Mouse (Mus musculus) midbrain, embryonic 12.5 days (tissue): Measurements from ENCODE around the gene Ankrd34a. TPM values are rescaled to one million over a fixed set of nuclear protein-coding genes. Genes with fewer than 3 reads are reported as not detected.

Source experiments
- ATAC-seq: fragments of 200-750 bp; cut with Nextera tagmentation; 2 replicates; pipeline ENCODE4 v1.8.0; 2017; ENCODE audit warnings: low read depth, moderate TSS enrichment, moderate library complexity; ENCODE audit not compliant: low FRiP score
- H3K27ac ChIP-seq: fragments of 300-500 bp; sonication (generic); replicated peaks from 2 replicates; pipeline ENCODE4 v1.5.1; 2016; ENCODE audit warnings: mild to moderate bottlenecking
- H3K27me3 ChIP-seq: fragments of 300-500 bp; sonication (generic); 2 replicates; pipeline ENCODE4 v1.6.1; 2016; ENCODE audit warnings: mild to moderate bottlenecking
- H3K36me3 ChIP-seq: fragments of 300-500 bp; sonication (generic); 2 replicates; pipeline ENCODE4 v1.6.1; 2016
- H3K4me1 ChIP-seq: fragments of 300-500 bp; sonication (generic); 2 replicates; pipeline ENCODE4 v1.6.1; 2016
- H3K4me2 ChIP-seq: fragments of 300-500 bp; sonication (generic); replicated peaks from 2 replicates; pipeline ENCODE4 v1.6.1; 2016; ENCODE audit warnings: mild to moderate bottlenecking, moderate library complexity
- H3K4me3 ChIP-seq: fragments of 300-500 bp; sonication (generic); 2 replicates; pipeline ENCODE4 v1.5.1; 2016; ENCODE audit warnings: mild to moderate bottlenecking
- H3K9ac ChIP-seq: fragments of 300-500 bp; sonication (generic); replicated peaks from 2 replicates; pipeline ENCODE4 v1.6.1; 2016; ENCODE audit warnings: mild to moderate bottlenecking, moderate library complexity
- H3K9me3 ChIP-seq: fragments of 300-500 bp; sonication (generic); 2 replicates; pipeline ENCODE4 v1.6.1; 2016; ENCODE audit warnings: mild to moderate bottlenecking
- WGBS: fragments of 180-500 bp; shearing (Covaris S2); methylation state at CpG from one replicate; pipeline ENCODE4 v1.1.7; 2016; 5-methylcytosine and 5-hydroxymethylcytosine counted together
- polyA plus RNA-seq: library from polyadenylated mRNA; unstranded; fragments of >200 nt; fragmentation: Nextera tagmentation; extraction: Ambion mirVana; gene quantifications from 2 replicates; pipeline ENCODE4 v1.2.1, GENCODE M21; 2016

Gene Ankrd34a
- polyA plus RNA-seq, 1 experiment from 2014 or later = 2.6 TPM

DNA sequence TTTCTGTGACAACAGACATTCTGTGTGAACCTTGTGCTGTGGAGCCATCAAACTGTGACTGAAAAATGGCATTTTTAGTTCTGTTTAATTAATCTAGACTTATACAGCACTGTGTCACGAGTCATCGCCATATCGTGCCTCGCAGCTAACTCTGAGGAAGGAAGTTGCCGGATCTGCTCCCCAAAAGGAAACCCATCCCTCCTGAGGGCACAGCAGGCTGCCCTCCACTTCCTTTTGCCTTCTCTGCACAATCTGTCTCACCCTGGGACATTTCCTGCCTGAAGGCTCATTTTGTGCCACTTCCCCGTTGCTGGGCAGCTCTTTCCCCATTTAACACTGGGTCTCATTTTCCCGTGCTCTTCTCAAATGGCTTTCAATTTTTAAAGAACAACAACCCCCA is 31.8 kb upstream of the Ankrd34a start:
- ATAC-seq = no peak
- H3K9ac ChIP-seq = no peak overlapping the region

GRCm38 (mm10) chr3:96565105-96565504 is 31.3 kb upstream of the Ankrd34a start:
- no peak overlapping the region for H3K4me3 ChIP-seq
- 85% methylated on average over 3 of the region's 3 CpGs for WGBS
- peaks cover 14% of the 10 kb centered on the region for H3K4me1 ChIP-seq
- ATAC-seq = no peak
- H3K36me3 ChIP-seq = peaks cover 14% of the 10 kb centered on the region
- H3K9ac ChIP-seq = no peak overlapping the region
- H3K4me2 ChIP-seq = no peak overlapping the region
- no peaks in the 10 kb centered on the region for H3K27me3 ChIP-seq
- H3K9me3 ChIP-seq = no peaks in the 10 kb centered on the region
- no peak overlapping the region for H3K27ac ChIP-seq

More for the DNA sequence above, 31.8 kb upstream of the Ankrd34a start:
- Histone ChIP-seq H3K9me3 (no peaks in the 10 kb centered on the region), H3K4me2 (no peak overlapping the region), H3K4me3 (no peak overlapping the region), H3K4me1 (peaks cover 19% of the 10 kb centered on the region), H3K27ac (no peak overlapping the region), H3K36me3 (peaks cover 19% of the 10 kb centered on the region), H3K27me3 (no peaks in the 10 kb centered on the region)
- WGBS = 83% methylated on average over 7 of the region's 7 CpGs

GRCm38 (mm10) chr3:96566661-96567450 is 29.6 kb upstream of the Ankrd34a start:
- H3K36me3 ChIP-seq = no peaks in the 10 kb centered on the region
- 90% methylated on average over 8 of the region's 8 CpGs for WGBS
- ATAC-seq = no peak
- no peak overlapping the region for H3K4me2 ChIP-seq
- no peak overlapping the region for H3K27ac ChIP-seq
- no peaks in the 10 kb centered on the region for H3K9me3 ChIP-seq
- no peak overlapping the region for H3K9ac ChIP-seq
- no peaks in the 10 kb centered on the region for H3K27me3 ChIP-seq
- no peak overlapping the region for H3K4me3 ChIP-seq
- H3K4me1 ChIP-seq = no peaks in the 10 kb centered on the region

GRCm38 (mm10) chr3:96568605-96569004 is 27.8 kb upstream of the Ankrd34a start:
- no peak overlapping the region for H3K9ac ChIP-seq
- ATAC-seq = no peak
- no peaks in the 10 kb centered on the region for H3K4me1 ChIP-seq
- H3K4me2 ChIP-seq = no peak overlapping the region
- no peaks in the 10 kb centered on the region for H3K36me3 ChIP-seq
- H3K9me3 ChIP-seq = no peaks in the 10 kb centered on the region
- 56% methylated on average over 8 of the region's 8 CpGs for WGBS
- no peak overlapping the region for H3K27ac ChIP-seq
- no peak overlapping the region for H3K4me3 ChIP-seq
- no peaks in the 10 kb centered on the region for H3K27me3 ChIP-seq

- H3K9me3 ChIP-seq = no peaks in the 10 kb centered on the region
- no peak overlapping the region for H3K4me3 ChIP-seq
- ATAC-seq = no peak
- H3K27ac ChIP-seq = no peak overlapping the region
- H3K9ac ChIP-seq = no peak overlapping the region
- H3K4me2 ChIP-seq = no peak overlapping the region
- no peaks in the 10 kb centered on the region for H3K36me3 ChIP-seq
- no peaks in the 10 kb centered on the region for H3K4me1 ChIP-seq
- no peaks in the 10 kb centered on the region for H3K27me3 ChIP-seq
- 92% methylated on average over 13 of the region's 13 CpGs for WGBS
Measured at GRCm38 (mm10) chr3:96569506-96569905, 26.9 kb upstream of the Ankrd34a start.

DNA sequence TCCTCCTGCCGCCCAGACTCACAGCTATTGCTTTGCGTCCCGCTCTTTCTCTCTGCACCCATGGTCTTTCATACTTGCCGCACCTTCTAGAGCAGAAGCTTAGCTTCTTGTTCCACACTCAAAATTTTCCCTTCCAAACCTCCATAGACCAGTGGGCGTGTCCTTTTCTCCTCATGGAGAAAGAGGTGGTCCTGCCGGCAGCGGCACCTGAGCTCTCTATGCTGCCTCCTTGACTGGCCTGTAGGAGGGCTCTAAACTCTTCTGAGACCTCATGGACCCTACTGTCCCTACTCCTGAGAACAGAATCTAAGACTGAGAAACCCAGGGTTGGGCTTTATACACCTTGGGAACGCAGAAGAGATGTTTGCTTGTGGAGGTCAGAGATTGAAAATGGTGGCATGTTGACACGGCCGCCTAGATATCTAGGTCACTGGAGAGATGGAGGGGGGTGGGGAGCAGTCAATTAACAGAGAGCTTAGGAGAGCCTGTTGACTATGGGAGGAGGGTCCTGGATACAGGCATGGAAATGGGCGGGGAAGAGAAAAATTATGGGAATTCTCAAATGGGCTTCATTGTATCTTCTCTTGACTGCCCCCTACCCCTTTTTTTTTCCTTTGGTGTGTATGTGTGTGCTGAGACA is 26.4 kb upstream of the Ankrd34a start:
- no peak for ATAC-seq
- Histone ChIP-seq H3K27ac (no peak overlapping the region), H3K4me3 (no peak overlapping the region), H3K4me1 (no peaks in the 10 kb centered on the region), H3K27me3 (no peaks in the 10 kb centered on the region), H3K36me3 (no peaks in the 10 kb centered on the region), H3K9ac (no peak overlapping the region), H3K9me3 (no peaks in the 10 kb centered on the region), H3K4me2 (no peak overlapping the region)
- WGBS = 87% methylated on average over 11 of the region's 11 CpGs

DNA sequence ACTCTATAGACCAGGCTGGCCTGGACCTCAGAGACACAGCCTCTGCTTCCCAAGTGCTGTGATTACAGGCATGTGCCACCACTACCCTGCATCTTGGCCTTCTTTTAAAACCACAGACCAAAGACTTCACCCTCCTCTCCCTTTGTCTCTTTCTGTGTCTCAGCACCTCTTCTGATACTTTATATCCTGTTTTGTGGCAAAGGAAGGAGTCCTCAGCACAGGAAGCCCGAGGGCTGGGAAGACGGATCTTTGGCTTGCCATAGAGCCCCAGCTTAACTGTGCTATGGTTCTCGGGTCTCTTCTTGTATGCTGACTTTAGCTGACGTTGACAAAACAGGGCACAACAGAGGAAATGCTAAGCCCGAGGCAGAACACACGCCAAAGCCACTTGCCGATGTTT is 25.8 kb upstream of the Ankrd34a start:
- no peaks in the 10 kb centered on the region for H3K27me3 ChIP-seq
- no peak overlapping the region for H3K27ac ChIP-seq
- H3K4me1 ChIP-seq = no peaks in the 10 kb centered on the region
- WGBS = 82% methylated on average over 7 of the region's 7 CpGs
- H3K9ac ChIP-seq = no peak overlapping the region
- H3K4me2 ChIP-seq = no peak overlapping the region
- H3K36me3 ChIP-seq = no peaks in the 10 kb centered on the region
- no peaks in the 10 kb centered on the region for H3K9me3 ChIP-seq
- ATAC-seq = no peak
- no peak overlapping the region for H3K4me3 ChIP-seq

DNA sequence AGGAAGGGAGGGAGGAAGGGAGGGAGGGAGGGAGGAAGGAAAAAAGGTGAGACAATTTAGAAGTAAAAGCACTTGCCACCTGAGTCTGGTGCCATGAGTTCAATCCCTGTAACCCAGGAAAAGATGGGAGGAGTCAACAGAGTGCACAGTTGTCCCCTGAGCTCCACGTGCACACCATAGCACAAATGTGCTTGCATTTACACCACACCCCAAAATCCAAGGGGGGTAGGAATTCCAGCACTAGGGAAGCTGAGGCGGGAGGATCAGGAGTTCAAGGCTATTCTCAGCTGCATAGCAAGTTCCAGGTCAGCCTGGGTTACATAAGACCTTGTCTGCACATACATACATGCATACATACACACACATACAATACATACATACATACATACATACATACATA is 25.1 kb upstream of the Ankrd34a start:
- Histone ChIP-seq H3K27ac (no peak overlapping the region), H3K36me3 (no peaks in the 10 kb centered on the region), H3K4me1 (peaks cover 2% of the 10 kb centered on the region), H3K4me3 (no peak overlapping the region), H3K9me3 (no peaks in the 10 kb centered on the region), H3K27me3 (no peaks in the 10 kb centered on the region), H3K4me2 (no peak overlapping the region), H3K9ac (no peak overlapping the region)
- ATAC-seq = no peak
- WGBS = 72% methylated on average over 2 of the region's 2 CpGs

DNA sequence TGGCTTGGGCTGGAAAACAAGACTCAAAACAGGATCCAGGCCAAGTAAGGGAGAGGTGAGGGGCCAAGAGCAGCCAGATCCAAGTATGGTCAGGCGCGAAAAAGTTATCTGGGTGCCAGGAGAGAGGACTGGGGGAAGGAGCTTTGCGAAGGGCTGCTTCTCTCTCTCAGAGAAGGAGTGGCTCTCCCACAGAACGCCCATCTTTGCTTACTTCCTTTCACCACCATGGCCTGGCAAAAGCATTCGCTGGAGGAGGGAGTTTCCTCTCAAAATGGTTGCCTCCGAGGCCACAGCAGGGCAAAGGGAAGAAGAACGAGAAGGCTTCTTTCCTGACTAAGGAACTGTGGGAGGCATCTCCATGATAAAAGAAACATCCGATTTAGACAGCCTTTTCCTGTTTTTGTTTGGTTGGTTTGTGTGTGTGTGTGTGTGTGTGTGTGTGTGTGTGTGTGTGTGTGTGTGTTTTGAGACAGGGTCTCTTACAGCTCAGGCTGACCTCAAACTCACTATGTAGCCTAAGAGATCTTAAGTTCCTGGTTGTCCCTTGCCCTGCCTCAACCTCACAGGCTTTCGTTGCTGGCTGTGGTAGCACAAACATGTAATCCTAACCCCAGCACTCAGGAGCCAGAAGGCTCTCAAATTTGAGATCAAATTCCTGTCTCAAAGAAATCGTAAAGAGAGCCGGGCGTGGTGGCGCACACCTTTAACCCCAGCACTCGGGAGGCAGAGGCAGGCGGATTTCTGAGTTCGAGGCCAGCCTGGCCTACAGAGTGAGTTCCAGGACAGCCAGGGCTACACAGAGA is 24.3 kb upstream of the Ankrd34a start:
- WGBS = 82% methylated on average over 16 of the region's 16 CpGs
- H3K36me3 ChIP-seq = no peaks in the 10 kb centered on the region
- peaks cover 10% of the 10 kb centered on the region for H3K4me1 ChIP-seq
- H3K27me3 ChIP-seq = no peaks in the 10 kb centered on the region
- H3K4me3 ChIP-seq = no peak overlapping the region
- ATAC-seq = no peak
- no peak overlapping the region for H3K4me2 ChIP-seq
- no peak overlapping the region for H3K27ac ChIP-seq
- no peaks in the 10 kb centered on the region for H3K9me3 ChIP-seq
- H3K9ac ChIP-seq = no peak overlapping the region

- Histone ChIP-seq H3K27ac (no peak overlapping the region), H3K9me3 (no peaks in the 10 kb centered on the region), H3K4me3 (no peak overlapping the region), H3K27me3 (no peaks in the 10 kb centered on the region), H3K4me2 (no peak overlapping the region), H3K9ac (no peak overlapping the region), H3K36me3 (no peaks in the 10 kb centered on the region), H3K4me1 (peaks cover 13% of the 10 kb centered on the region)
- no peak for ATAC-seq
- WGBS = 87% methylated on average over 18 of the region's 19 CpGs
Measured at GRCm38 (mm10) chr3:96573611-96574511, 22.6 kb upstream of the Ankrd34a start.

- no peak for ATAC-seq
- WGBS = 89% methylated on average over 8 of the region's 8 CpGs
Measured at GRCm38 (mm10) chr3:96575272-96575984, 21.0 kb upstream of the Ankrd34a start.

More at GRCm38 (mm10) chr3:96575272-96575984, 21.0 kb upstream of the Ankrd34a start:
- Histone ChIP-seq H3K27ac (no peak overlapping the region), H3K4me1 (peaks cover 16% of the 10 kb centered on the region), H3K9ac (no peak overlapping the region), H3K36me3 (no peaks in the 10 kb centered on the region), H3K9me3 (no peaks in the 10 kb centered on the region), H3K4me2 (no peak overlapping the region), H3K4me3 (no peak overlapping the region), H3K27me3 (no peaks in the 10 kb centered on the region)
